Mouse (Mus musculus) forebrain, embryonic 16.5 days (tissue): Measurements from ENCODE around the gene Lrp4. TPM values are rescaled to one million over a fixed set of nuclear protein-coding genes. Genes with fewer than 3 reads are reported as not detected.

Experiments
- ATAC-seq: fragments of 200-750 bp; cut with Nextera tagmentation; 2 replicates; pipeline ENCODE4 v1.8.0; 2017; ENCODE audit warnings: mild to moderate bottlenecking, moderate library complexity
- H3K27ac ChIP-seq: fragments of 300-500 bp; sonication (generic); 2 replicates; pipeline ENCODE4 v1.5.1; 2014; ENCODE audit warnings: low read length, control low read depth
- H3K27me3 ChIP-seq: fragments of 300-500 bp; sonication (generic); replicated peaks from 2 replicates; pipeline ENCODE4 v1.6.1; 2014; ENCODE audit warnings: low read length; ENCODE audit not compliant: control insufficient read depth, insufficient read depth
- H3K36me3 ChIP-seq: fragments of 300-500 bp; sonication (generic); 2 replicates; pipeline ENCODE4 v1.6.1; 2014; ENCODE audit not compliant: control insufficient read depth, insufficient read depth
- H3K4me1 ChIP-seq: fragments of 300-500 bp; sonication (generic); replicated peaks from 2 replicates; pipeline ENCODE4 v1.6.1; 2014; ENCODE audit warnings: low read length; ENCODE audit not compliant: control insufficient read depth, insufficient read depth
- H3K4me2 ChIP-seq: fragments of 300-500 bp; sonication (generic); 2 replicates; pipeline ENCODE4 v1.6.1; 2014; ENCODE audit warnings: mild to moderate bottlenecking, low read length, control low read depth
- H3K4me3 ChIP-seq: fragments of 300-500 bp; sonication (generic); replicated peaks from 2 replicates; pipeline ENCODE4 v1.5.1; 2014; ENCODE audit warnings: mild to moderate bottlenecking, low read length, control low read depth
- H3K9ac ChIP-seq: fragments of 300-500 bp; sonication (generic); replicated peaks from 2 replicates; pipeline ENCODE4 v1.6.1; 2014; ENCODE audit warnings: low read depth, low read length, control low read depth
- H3K9me3 ChIP-seq: fragments of 300-500 bp; sonication (generic); 2 replicates; pipeline ENCODE4 v1.6.1; 2016; ENCODE audit warnings: low read length; ENCODE audit not compliant: control insufficient read depth
- WGBS: fragments of 180-500 bp; shearing (Covaris S2); extraction: QIAGEN DNeasy Blood & Tissue Kit; methylation state at CpG from one replicate; pipeline ENCODE4 v1.1.7; 2014; 5-methylcytosine and 5-hydroxymethylcytosine counted together
- polyA plus RNA-seq: library from polyadenylated mRNA; unstranded; fragments of >200 nt; fragmentation: Nextera tagmentation; extraction: Ambion mirVana; gene quantifications from 2 replicates; pipeline ENCODE4 v1.2.1, GENCODE M21; 2015

Gene Lrp4
- polyA plus RNA-seq, 1 experiment from 2014 or later, result 4.5 TPM

DNA sequence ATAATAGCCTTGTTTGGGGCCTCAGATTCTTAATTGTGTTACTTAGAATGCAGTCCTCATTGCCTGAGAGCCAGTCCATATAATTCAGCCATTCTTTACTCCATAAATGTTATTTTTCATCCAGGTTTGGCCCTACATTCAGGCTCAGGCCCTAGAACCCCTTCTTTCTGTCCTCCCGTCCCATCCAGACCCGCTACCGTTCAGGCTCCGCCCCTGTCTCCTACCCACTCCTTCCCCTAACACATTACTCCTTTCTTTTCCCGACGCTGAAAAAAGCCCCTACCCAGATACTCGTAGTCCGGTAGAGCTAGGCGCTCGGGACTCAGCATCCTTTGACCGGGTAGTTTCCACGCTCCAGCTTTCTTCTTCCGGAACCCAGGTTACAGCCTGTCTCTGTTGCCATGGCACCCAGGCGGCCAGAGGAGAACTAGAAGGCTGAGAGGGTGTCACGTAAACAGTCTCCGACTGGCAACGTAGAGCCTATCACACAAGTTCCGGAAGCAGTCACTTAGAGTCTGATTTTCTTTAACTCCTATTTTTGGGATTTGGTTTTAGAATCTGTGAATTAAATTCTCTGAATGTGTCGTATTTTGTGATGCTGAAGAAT is 12.9 kb upstream of the Lrp4 start, which contains the start of gene 1110051M20Rik:
Gene 1110051M20Rik, minus strand, starts transcription at position 419 of the 607 bp plus-strand sequence.
- no peaks in the 10 kb centered on the region for H3K9me3 ChIP-seq
- H3K27me3 ChIP-seq, result no peaks in the 10 kb centered on the region
- peaks cover 9% of the 10 kb centered on the region; the same call in 1 of the 2 replicates for H3K4me1 ChIP-seq
- no peaks in the 10 kb centered on the region for H3K36me3 ChIP-seq
- WGBS, result under 1% methylated on average over 19 of the region's 19 CpGs
- peak; percentile 99 for ATAC-seq
- H3K4me2 ChIP-seq, result peak within 1 kb of the TSS; percentile 80
- peak within 1 kb of the TSS; percentile 70 for H3K9ac ChIP-seq
- H3K4me3 ChIP-seq, result peak within 1 kb of the TSS; percentile 79
- peak within 1 kb of the TSS; percentile 81 for H3K27ac ChIP-seq

DNA sequence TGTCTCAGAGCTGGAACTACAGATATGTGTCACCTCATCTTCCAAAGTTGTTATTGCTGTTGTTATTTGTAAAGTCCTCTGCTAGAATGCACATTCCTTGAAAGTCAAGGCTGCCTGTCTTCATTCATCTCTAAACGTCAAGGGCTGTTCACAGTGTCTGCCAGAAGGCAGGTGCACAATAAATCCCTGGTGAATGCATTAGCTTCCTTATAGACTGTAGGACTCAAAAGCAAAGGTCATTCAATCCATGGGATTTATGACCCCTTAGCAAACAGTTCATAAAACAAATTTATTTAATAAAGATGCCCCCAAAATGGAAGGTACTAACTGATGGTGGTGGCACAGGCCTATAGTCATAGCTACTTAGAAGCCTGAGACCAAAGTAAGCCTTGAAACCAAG is 7.6 kb upstream of the Lrp4 start:
- Histone ChIP-seq H3K9ac (no peak overlapping the region), H3K4me2 (no peak overlapping the region), H3K4me3 (no peak overlapping the region), H3K36me3 (no peaks in the 10 kb centered on the region), H3K9me3 (no peaks in the 10 kb centered on the region), H3K27me3 (no peaks in the 10 kb centered on the region), H3K4me1 (no peaks in the 10 kb centered on the region), H3K27ac (no peak overlapping the region)
- 58% methylated on average over 1 of the region's 1 CpGs for WGBS
- no peak for ATAC-seq

DNA sequence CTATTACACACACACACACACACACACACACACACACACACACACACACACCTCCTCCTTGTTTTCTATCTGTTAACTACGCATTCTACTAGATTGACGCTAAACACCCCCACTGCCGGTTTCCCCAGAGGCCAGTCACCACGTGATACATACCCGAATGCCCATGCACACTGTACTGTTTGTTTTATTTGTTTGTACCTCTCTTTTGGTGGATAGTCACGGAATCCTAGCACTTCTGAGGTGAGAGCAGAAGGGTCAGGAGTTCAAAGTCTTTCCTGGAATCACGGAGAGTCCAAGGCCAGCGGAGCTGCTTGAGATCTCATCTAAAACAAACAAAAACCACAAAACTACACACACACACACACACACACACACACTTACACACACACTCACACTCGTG is 7.0 kb upstream of the Lrp4 start:
- no peaks in the 10 kb centered on the region for H3K4me1 ChIP-seq
- no peaks in the 10 kb centered on the region for H3K9me3 ChIP-seq
- no peak overlapping the region for H3K9ac ChIP-seq
- no peak overlapping the region for H3K27ac ChIP-seq
- 70% methylated on average over 9 of the region's 9 CpGs for WGBS
- no peak for ATAC-seq
- H3K4me2 ChIP-seq, result no peak overlapping the region
- H3K4me3 ChIP-seq, result no peak overlapping the region
- no peaks in the 10 kb centered on the region for H3K36me3 ChIP-seq
- H3K27me3 ChIP-seq, result no peaks in the 10 kb centered on the region

DNA sequence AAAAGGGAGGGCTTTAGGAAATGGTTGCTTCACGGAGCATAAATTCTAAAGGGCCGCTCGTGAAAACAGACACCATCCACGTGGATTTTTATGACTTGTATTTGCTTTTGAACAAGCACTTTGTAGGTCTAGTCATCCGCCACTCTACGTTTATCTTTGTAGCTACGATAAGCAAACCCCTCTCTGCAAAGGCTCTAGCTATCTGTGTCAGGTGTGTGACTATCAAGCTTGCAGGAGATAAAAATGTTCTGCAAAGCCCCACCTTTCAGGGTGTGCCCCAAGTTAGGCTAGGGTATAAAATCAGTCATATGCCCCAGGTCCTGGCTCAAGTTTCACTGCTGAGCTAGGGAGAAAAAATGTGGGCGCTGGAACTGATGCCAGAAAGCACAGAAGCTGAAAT is 4.7 kb upstream of the Lrp4 start:
- peaks cover 6% of the 10 kb centered on the region for H3K4me1 ChIP-seq
- WGBS, result 75% methylated on average over 8 of the region's 8 CpGs
- H3K9ac ChIP-seq, result no peak overlapping the region
- no peak for ATAC-seq
- H3K27ac ChIP-seq, result no peak overlapping the region
- H3K4me3 ChIP-seq, result no peak overlapping the region
- no peaks in the 10 kb centered on the region for H3K27me3 ChIP-seq
- H3K36me3 ChIP-seq, result no peaks in the 10 kb centered on the region
- H3K4me2 ChIP-seq, result no peak overlapping the region
- H3K9me3 ChIP-seq, result no peaks in the 10 kb centered on the region

DNA sequence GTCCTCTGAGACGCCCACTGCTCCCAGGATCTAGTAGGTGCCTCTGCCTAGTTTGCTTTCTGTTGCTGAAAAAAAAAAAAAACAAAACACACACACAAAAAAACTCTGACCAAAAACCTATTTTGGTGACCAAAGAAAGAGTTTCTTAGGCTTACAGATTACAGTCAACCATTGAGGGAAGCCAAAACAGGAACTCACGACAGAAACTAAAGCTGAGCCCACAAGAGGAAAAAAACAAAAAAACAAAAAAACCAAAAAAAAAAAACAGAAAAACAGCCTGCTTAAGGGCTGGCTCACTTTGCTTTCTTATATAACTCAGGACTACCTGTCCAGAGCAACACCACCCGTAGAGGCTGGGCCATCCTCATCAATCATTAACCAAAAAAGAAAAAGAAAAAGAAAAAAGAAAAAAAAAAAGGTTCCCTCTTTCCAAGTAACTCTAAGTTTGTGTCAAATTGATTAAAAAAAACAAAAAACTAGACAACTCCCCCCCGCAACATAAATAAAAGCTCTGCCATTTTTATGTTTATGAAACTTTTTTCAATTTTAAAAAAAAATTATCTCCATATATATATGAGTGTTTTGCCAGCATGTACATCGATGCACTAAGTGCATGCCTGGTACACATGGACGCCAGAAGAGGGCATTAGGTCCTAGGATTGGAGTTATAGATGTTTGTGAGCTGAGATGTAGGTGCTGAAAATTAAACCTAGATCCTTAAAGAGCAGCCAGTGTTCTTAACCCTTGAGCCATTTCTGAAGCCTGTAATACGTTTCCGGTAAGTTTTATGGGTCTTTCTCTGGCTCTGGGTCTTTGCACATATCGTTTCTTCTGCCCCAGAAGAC is 3.9 kb upstream of the Lrp4 start:
- Histone ChIP-seq H3K4me2 (no peak overlapping the region), H3K27me3 (no peaks in the 10 kb centered on the region), H3K4me3 (no peak overlapping the region), H3K9me3 (no peaks in the 10 kb centered on the region), H3K9ac (no peak overlapping the region), H3K27ac (no peak overlapping the region), H3K36me3 (no peaks in the 10 kb centered on the region), H3K4me1 (peaks cover 9% of the 10 kb centered on the region)
- WGBS, result 83% methylated on average over 9 of the region's 9 CpGs
- ATAC-seq, result no peak

DNA sequence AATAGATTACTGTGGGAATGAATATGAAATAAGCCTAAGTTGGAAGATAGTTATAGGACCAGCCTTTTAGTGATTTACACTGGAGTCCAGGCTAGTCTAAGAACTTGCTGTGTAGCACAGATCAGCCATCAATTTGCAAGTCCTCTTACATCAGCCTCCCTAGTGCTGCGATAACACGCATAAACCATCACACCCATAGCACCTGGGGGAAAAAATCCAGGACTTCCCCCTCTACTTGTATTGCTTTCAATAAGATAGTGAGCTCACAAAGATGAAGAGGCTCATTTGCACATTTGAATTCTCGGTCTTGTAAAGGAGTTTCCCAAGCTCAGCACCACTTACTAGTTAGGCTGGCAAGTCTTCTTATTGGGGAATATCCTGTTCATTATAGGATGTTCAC is 2.9 kb upstream of the Lrp4 start:
- H3K4me1 ChIP-seq, result peaks cover 18% of the 10 kb centered on the region
- no peak overlapping the region for H3K9ac ChIP-seq
- no peak for ATAC-seq
- no peaks in the 10 kb centered on the region for H3K9me3 ChIP-seq
- H3K27me3 ChIP-seq, result no peaks in the 10 kb centered on the region
- H3K4me3 ChIP-seq, result no peak overlapping the region
- H3K4me2 ChIP-seq, result no peak overlapping the region
- no peak overlapping the region for H3K27ac ChIP-seq
- no peaks in the 10 kb centered on the region for H3K36me3 ChIP-seq
- 81% methylated on average over 3 of the region's 3 CpGs for WGBS

DNA sequence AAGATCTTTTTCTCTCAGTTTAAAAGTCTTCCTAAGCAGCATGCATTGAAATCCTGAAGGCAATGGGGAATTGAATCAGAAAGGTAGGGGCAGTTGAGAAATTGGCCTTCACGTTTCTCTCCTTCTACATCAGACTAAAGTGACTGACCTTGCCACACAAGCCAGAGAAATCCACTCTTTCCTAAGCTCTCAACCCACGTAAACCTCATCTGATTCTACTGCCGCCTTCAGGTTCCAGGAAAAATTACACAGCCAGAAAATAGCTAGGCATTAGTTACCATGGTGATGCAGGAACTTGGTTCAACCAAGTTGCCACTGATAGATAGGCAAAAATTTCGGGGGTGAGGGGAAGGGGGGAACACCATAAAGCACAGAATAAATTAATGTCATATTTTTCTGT is 1.5 kb upstream of the Lrp4 start:
- 5% methylated on average over 4 of the region's 4 CpGs for WGBS
- no peaks in the 10 kb centered on the region for H3K9me3 ChIP-seq
- no peak overlapping the region for H3K27ac ChIP-seq
- H3K36me3 ChIP-seq, result no peaks in the 10 kb centered on the region
- no peak overlapping the region for H3K4me2 ChIP-seq
- no peak overlapping the region for H3K4me3 ChIP-seq
- ATAC-seq, result no peak
- H3K27me3 ChIP-seq, result no peaks in the 10 kb centered on the region
- peaks cover 18% of the 10 kb centered on the region for H3K4me1 ChIP-seq
- no peak overlapping the region for H3K9ac ChIP-seq

DNA sequence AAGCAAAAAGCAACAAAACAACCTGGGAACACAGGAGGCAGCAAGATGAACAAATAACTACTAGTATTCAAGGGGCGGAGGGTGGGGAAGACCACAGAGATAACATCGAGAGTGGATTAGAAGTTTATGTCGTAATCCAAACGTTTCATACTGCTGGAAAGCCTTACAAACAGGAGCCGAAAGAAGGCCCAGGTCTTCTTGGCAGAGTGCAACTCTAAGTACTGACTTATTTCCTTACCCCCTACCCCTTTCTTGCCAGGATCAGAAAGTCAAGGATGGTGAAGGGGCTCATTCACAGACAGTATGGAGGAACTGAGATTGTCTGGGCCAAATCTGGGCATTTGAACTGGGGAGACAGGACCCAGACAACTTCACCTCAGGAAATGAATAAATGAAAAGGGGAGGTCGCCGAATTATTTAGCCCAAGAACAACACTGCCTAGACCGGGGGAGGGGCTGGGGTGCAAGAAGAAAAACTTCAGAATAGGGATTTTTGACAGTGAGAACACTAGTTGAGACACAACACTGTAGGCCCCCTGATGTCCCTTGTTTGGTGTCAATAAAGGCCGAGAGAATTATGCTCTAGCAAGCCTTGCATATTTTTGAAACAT is 715 bp upstream of the Lrp4 start:
- no peaks in the 10 kb centered on the region for H3K36me3 ChIP-seq
- H3K27me3 ChIP-seq, result no peaks in the 10 kb centered on the region
- H3K9ac ChIP-seq, result peak overlapping the region; percentile 71; the same call in 1 of the 2 replicates
- ATAC-seq, result no peak
- H3K9me3 ChIP-seq, result no peaks in the 10 kb centered on the region
- peak overlapping the region; percentile 83 for H3K4me2 ChIP-seq
- H3K4me3 ChIP-seq, result peak overlapping the region; percentile 53
- WGBS, result 42% methylated on average over 9 of the region's 9 CpGs
- no peak overlapping the region for H3K27ac ChIP-seq
- peaks cover 22% of the 10 kb centered on the region for H3K4me1 ChIP-seq

DNA sequence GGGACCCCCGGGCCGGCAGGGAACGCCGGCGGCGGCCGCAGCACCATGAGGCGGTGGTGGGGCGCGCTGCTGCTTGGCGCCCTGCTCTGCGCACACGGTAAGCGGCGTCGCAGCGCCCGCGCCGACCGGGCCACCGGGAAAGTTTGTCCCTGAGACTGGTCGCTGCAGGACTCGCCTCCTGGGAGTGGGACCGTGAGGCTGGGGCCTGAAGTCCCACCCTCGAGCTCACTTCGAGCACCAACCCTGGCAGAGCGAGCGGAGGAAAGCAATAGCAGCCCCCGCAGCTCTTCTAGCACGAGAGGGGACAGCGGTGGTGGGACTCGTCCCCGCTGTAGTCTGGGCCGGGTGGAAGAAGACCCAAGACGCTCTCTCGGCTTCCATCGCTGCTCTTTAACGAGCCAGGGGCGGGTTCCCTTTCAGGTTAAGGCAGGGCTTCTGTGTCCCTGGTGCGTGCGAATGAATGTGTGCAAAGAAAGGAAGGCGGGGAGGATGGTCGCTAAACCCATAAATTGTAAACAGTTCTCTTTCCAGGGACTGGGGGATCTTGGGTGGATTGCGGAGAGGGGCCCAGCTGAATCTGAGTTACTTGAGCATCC is 443 bp downstream of the Lrp4 start:
- Histone ChIP-seq H3K4me2 (peak overlapping the region; percentile 83), H3K4me1 (peaks cover 32% of the 10 kb centered on the region), H3K27ac (peak overlapping the region; percentile 45; the same call in 1 of the 2 replicates), H3K9ac (peak overlapping the region; percentile 71), H3K4me3 (peak overlapping the region; percentile 53), H3K27me3 (no peaks in the 10 kb centered on the region), H3K36me3 (no peaks in the 10 kb centered on the region), H3K9me3 (no peaks in the 10 kb centered on the region)
- ATAC-seq, result peak; percentile 53
- under 1% methylated on average over 44 of the region's 45 CpGs for WGBS
